Mouse (Mus musculus): ENCODE measurements at regions not wholly inside any gene's neighbourhood (a gene's known extent, or its start where the extent isn't known, plus 50 kb on each side); places are given as distances from the start of the nearest gene placed in this dataset.
A peak's percentile ranks its signal among the peaks of the same experiment; 100 is the strongest.

GRCm38 (mm10) chr13:111043637-111044036 lies 211.2 kb upstream of the Actbl2 start:
- DNase-seq: no peak

DNA sequence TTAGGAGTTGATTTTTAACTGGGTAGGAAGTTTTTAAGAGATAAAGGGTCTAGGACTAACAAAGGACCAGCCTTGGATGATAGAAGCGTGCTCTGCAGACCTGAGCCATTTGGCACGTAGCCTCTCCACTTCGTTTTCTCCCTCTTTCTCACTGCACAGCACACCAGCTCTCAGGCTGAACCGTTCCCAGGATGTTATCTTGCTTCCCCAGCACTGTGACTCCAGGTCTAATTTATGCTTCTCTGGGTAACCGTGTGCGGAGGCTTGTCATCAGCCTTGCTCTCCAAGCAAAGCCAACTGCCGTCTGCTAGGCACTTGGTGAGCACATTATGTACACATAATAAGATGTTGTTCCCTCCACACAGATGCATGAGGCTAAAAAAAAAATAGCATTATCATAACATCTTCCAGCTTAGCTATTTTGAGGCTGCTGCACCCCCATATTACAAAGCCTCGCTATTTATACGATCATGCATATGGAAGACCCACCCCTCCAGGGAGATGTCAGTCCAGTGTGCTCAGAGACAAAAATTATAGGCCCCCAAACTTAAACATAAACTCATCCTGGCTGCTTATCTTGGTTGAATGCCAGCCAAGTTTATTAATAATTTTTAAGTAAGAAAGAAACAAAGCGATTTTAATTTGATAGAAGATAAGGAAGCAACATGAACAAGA lies 210.3 kb upstream of the Actbl2 start:
- no peak for DNase-seq

DNA sequence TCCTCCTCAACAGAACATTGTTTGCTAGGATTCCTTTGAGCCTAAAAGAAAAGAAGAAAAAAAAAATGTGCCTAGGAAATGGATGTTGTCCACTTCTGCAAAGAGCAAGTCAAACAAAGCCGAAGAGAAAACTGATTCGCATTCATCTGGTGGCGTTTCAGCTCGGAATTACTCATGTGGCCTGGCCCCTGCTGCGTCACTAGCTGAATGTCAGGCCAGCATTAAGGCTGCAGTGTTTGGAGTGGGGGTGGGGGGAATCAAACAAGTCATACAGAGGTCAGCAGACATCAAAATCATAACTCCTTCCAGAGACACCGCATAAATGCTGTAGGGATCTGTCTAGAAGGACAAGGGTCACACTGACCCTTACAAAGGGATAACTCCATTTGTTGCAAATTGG lies 204.7 kb upstream of the Actbl2 start:
- peak; percentile 10 to 22 for DNase-seq

DNA sequence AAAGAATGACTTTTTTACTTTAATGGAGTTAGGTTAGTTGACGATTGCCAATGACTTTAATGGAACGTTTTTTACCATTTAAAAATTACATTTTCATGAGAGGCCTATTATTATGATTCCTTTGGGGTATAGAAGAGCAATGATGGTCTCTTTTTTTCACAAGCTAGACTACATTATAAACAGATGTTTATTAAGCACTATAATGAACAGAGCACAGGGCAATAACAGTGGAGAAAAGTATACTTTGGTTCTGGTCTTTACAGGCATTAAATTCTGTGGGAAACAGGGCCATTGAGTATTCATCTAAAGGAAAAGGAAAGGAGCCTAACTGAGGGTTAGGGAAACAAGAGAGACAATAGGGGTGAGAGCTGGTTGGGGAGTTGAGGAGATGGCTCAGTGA lies 199.0 kb upstream of the Actbl2 start:
- DNase-seq: no peak

DNA sequence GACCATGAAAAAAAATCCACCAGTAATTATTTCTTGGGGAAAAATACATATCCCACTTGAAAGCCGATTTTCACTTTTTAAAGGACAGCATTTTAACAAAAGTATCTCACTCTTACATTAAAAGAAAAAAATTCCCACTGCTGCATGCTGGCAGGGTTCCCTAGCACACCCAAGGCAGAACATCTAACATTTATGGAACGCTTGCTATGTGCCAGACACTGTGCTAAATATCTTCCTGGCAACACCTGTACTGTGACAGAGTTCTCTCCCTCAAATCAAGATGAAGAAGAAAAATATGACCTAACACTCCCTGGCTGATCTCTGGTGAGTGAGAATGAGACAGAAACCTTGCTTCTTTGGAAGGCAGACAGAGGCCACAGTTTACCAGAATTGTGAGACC lies 167.1 kb upstream of the Actbl2 start:
- DNase-seq: no peak

- DNase-seq: no peak
These were observed 158.7 kb upstream of the Actbl2 start for GRCm38 (mm10) chr13:111096071-111096470.

DNA sequence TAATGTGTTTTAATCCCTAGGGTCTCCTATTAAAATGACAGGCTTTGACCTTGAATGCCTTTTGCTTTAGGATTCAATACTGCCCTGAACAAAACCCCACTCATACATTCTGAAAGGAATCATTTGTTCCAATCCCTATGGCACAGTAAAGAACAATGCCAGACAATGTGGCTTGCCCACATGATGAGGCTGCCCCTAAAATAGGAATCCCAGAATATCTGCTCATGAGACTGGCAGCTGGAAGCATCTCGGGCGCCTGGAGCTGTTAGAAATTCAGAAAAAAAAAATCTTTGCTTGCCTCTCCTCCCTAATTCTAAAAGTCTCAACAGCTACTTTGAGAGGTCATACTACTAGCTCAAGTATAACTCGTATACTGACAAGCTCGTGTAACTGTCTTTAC lies 157.5 kb upstream of the Actbl2 start:
- no peak for DNase-seq

GRCm38 (mm10) chr13:111098738-111099137 lies 156.1 kb upstream of the Actbl2 start:
- no peak for DNase-seq

GRCm38 (mm10) chr13:111099252-111099651 lies 155.6 kb upstream of the Actbl2 start:
- DNase-seq: peak in 1 of 2 experiments; percentile 1

DNA sequence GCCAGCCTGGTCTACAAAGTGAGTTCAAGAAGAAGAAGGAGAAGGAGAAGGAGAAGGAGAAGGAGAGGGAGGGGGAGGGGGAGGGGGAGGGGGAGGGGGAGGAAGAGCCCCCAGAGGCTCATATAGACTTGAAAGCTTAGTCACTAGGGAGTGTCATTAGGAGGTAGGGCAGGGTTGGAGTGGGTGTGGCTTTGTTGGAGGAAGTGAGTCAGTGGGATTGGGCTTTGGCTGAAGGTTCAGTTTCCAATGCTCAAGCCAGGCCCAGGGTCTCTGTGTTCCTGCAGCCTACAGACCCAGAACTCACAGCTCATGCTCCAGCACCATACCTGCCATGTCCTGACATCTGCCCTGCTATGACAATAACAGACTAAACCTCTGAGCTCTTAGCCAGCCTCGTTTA lies 154.4 kb upstream of the Actbl2 start:
- DNase-seq: no peak

GRCm38 (mm10) chr13:111104567-111105219 lies 150.1 kb upstream of the Actbl2 start:
- DNase-seq: no peak

DNA sequence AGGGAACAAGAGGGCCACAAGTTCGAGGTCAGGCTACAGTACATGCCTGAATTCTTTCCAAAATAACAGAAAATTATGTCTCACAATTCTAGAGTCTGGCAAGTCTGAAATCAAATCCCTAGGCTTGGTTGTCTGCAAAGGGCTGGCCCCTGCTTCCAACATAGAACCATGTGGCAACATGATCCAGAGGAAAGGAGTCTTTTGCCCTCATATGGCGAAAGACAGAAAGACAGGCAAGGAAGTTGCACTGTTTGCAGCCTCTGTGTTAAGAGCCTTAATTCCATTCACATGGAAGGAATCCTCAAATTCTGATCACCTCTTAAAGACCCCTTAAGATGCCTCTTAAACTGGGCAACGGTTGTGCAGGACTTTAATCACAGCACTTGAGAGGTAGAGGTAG lies 123.7 kb upstream of the Actbl2 start:
- DNase-seq: no peak

DNA sequence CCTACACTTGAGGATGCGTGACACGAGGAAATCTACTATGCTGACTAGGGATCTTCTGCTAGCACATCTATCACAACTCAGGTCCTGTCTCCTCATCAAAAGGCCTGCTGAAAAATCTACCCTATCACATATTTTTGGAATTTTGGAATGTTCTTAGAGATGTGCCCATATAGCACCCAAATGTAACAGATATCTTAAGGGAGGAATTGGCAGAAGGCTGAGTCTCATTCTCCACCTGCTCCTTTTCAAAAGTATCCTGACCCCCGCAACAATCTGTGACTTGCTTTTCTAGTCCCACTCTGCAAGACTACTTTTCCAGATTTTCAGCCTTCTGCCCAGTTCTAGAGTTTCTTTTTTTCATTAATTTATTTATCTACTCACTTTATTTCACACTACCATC lies 118.4 kb upstream of the Actbl2 start:
- no peak for DNase-seq

DNA sequence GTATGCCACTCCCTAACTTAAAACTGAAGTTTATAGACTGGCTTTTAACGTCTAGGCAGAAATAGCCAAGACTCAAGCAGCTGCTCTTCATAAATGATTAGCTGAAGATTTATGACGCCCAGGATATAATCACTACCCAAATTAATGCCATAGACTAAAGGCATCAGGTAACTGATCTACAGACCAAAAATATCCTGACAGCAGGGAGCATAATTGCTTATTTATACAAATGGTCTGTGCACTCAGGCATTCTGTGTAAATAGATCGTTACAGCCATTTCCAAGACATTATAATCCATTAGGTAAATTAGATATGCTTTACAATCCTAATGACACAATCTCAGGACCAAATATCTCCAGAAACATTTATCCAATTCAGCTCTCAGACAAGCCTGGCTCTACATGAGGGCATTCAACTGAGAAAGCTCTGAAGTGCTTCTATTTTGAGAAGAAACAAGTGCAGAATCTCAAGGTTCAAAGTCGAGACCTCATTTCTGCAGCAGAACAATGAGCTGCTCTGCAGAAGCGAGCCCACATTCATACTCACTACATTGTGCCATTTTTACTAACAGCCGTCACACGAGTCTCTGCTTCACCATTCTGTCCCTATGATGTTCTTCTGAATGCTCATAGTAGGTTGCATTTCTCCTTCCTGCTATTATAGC lies 111.9 kb upstream of the Actbl2 start:
- DNase-seq: no peak

- no peak for DNase-seq
These were observed 110.1 kb upstream of the Actbl2 start for GRCm38 (mm10) chr13:111144721-111145120.

GRCm38 (mm10) chr13:111157921-111158638 lies 96.7 kb upstream of the Actbl2 start:
- DNase-seq: no peak

DNA sequence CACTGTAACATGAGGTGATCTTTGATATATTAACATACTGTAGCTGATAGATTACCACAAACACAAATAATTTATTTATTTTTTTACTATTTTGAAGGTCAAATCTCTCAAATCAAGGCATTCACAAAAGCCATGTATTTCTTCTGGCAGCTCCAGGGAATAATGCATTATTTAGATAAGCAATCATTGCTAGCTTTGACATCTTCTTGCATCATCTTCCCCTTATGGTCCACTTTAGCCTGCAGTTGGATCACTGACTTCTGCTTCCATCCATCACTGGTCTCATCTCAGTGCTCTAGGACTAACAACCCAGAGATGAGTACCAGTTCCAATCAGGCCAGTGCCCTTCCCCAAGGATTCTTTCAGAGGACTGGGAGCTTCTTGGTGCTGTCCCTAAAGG lies 95.3 kb upstream of the Actbl2 start:
- no peak for DNase-seq

DNA sequence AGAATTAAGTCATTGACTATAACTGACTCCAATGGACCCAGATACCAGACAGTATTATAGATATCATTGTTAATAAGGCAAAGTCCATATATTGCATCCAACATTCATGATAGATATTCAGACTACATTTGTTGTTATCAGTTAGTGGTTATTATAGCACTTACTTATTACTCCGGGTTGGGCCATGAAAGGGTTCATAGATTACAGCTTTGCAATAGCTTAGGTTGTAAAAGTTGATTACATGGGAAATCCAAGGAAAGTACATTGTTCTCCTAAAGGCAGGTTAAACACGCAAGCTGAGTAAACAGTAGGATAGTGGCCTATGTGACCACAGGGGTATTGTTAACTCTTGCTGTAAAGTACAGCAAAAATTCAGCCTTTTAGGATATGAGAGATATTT lies 89.3 kb upstream of the Actbl2 start:
- DNase-seq: no peak

- no peak for DNase-seq
These were observed 84.3 kb upstream of the Actbl2 start for GRCm38 (mm10) chr13:111170269-111171165.

DNA sequence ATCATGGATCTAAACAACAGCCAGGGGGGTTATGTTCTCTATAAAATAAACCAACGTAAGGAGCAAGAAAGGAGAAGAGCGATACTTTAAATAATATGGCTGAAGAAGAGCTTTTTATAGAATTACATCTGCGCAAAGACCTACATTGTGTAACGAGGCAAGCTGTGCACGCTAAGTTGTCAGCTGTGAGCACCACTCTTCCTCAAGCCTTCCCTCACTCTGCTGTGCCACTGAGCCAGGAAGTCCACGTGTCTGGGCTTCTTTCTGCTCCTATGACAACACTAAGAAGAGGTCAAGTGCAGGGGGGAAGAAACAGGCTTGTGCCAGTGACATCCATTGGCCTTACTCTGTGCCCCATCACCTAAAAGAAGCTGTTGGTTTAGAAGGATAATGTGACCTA lies 75.6 kb upstream of the Actbl2 start:
- no peak for DNase-seq

GRCm38 (mm10) chr13:111183293-111183692 lies 71.5 kb upstream of the Actbl2 start:
- DNase-seq: no peak

DNA sequence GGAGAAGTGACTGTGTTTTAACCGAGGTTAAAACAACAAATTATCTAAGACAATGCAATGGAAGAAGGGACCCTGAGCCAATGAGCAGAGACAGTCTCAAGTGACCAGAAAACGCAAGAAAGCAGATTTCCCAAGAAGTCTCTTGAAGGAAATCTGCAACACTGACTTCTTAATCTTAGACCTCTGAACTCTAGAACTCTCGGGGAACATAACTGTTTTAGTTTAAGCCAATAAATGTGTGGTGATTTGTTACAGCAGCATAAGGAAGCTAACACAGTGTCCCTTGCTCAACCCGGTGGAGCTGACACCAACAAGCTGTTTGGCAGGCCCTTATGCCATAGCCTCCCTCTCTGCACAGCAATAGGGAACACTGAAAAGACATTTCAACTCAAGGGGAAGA lies 69.0 kb upstream of the Actbl2 start:
- no peak for DNase-seq

- DNase-seq: no peak
These were observed 68.0 kb upstream of the Actbl2 start for GRCm38 (mm10) chr13:111186833-111187232.

All from cerebellum, postnatal 14 days (tissue).